Comparison of ENCODE assay signal across 7 mouse cellular contexts in genomic region chr6:82652521-82653168, GRCm38 (mm10). TPM values are rescaled to one million over a fixed set of nuclear protein-coding genes. Genes with fewer than 3 reads are reported as not detected.
A peak's percentile ranks its signal among the peaks of the same experiment; 100 is the strongest.
DNase-seq lines count a peak whose midpoint lies in the region; ATAC-seq and TF ChIP-seq lines count a peak whose summit lies in the region.

No protein-coding gene starts in this region.

- no peaks in the 10 kb centered on the region for H3K9me3 ChIP-seq in embryonic facial prominence, embryonic 11.5 days (replicated peaks; ENCODE audit: control insufficient read depth, low read length)
- no peaks in the 10 kb centered on the region for H3K9me3 ChIP-seq in limb, embryonic 12.5 days
- no peaks in the 10 kb centered on the region for H3K9me3 ChIP-seq in midbrain, embryonic 15.5 days

- H3K27me3 ChIP-seq in embryonic facial prominence, embryonic 11.5 days (ENCODE audit: control insufficient read depth, insufficient read depth, low read length) = no peaks in the 10 kb centered on the region
- H3K27me3 ChIP-seq in kidney, adult 2 months (replicated peaks; ENCODE audit: control insufficient read depth, insufficient read depth, low read length) = no peaks in the 10 kb centered on the region
- H3K27me3 ChIP-seq in limb, embryonic 12.5 days = no peaks in the 10 kb centered on the region
- H3K27me3 ChIP-seq in midbrain, embryonic 15.5 days (replicated peaks) = no peaks in the 10 kb centered on the region
- H3K27me3 ChIP-seq in spleen, adult 2 months (ENCODE audit: control insufficient read depth, insufficient read depth, low read length) = no peaks in the 10 kb centered on the region

- TF ChIP-seq POLR2A in kidney, adult 2 months (IDR thresholded peaks at IDR 0.05; ENCODE audit: low read depth, low read length) = no peak
- peak; percentile 68 for TF ChIP-seq POLR2A in spleen, adult 2 months (IDR thresholded peaks at IDR 0.05; ENCODE audit: low read depth, low read length)

- H3K4me3 ChIP-seq in embryonic facial prominence, embryonic 11.5 days (ENCODE audit: low read depth, low read length) = peak overlapping the region; percentile 58
- H3K4me3 ChIP-seq in kidney, adult 2 months (ENCODE audit: insufficient read depth, low read depth, low read length) = peak overlapping the region; percentile 86
- H3K4me3 ChIP-seq in limb, embryonic 12.5 days (replicated peaks) = peak overlapping the region; percentile 64
- H3K4me3 ChIP-seq in midbrain, embryonic 15.5 days = peak overlapping the region; percentile 66
- peak overlapping the region; percentile 75 for H3K4me3 ChIP-seq in spleen, adult 2 months (ENCODE audit: extremely low read depth, insufficient read depth, insufficient read length)

- under 1% methylated on average over 67 of the region's 67 CpGs for WGBS in embryonic facial prominence, embryonic 11.5 days
- under 1% methylated on average over 67 of the region's 67 CpGs for WGBS in kidney, adult 2 months
- under 1% methylated on average over 67 of the region's 67 CpGs for WGBS in limb, embryonic 12.5 days
- WGBS in midbrain, embryonic 15.5 days = under 1% methylated on average over 67 of the region's 67 CpGs
- WGBS in spleen, adult 2 months = under 1% methylated on average over 67 of the region's 67 CpGs

- ATAC-seq in embryonic facial prominence, embryonic 11.5 days (replicated peaks; ENCODE audit: insufficient number of reproducible peaks, low FRiP score, low TSS enrichment, low read depth) = peak; percentile 97
- peak; percentile 97 for ATAC-seq in limb, embryonic 12.5 days (ENCODE audit: insufficient number of reproducible peaks, insufficient read depth, low FRiP score, low TSS enrichment, low read depth)
- ATAC-seq in midbrain, embryonic 15.5 days (replicated peaks) = peak; percentile 98

- H3K36me3 ChIP-seq in embryonic facial prominence, embryonic 11.5 days (replicated peaks; ENCODE audit: control insufficient read depth, insufficient read depth, low read depth, low read length) = no peaks in the 10 kb centered on the region; the same call in 1 of the 2 replicates
- no peaks in the 10 kb centered on the region; the same call in 1 of the 2 replicates for H3K36me3 ChIP-seq in kidney, adult 2 months (ENCODE audit: control insufficient read depth, insufficient read depth, low read length)
- peaks cover 27% of the 10 kb centered on the region for H3K36me3 ChIP-seq in limb, embryonic 12.5 days
- H3K36me3 ChIP-seq in midbrain, embryonic 15.5 days (replicated peaks) = no peaks in the 10 kb centered on the region
- peaks cover 11% of the 10 kb centered on the region; the same call in 1 of the 2 replicates for H3K36me3 ChIP-seq in spleen, adult 2 months (ENCODE audit: control insufficient read depth, insufficient read depth, low read length)

- H3K27ac ChIP-seq in embryonic facial prominence, embryonic 11.5 days (replicated peaks; ENCODE audit: low read depth, low read length) = peak overlapping the region; percentile 80
- H3K27ac ChIP-seq in kidney, adult 2 months (ENCODE audit: insufficient read depth, low read depth, low read length) = peak overlapping the region; percentile 78
- peak overlapping the region; percentile 93 for H3K27ac ChIP-seq in limb, embryonic 12.5 days
- H3K27ac ChIP-seq in midbrain, embryonic 15.5 days = peak overlapping the region; percentile 89
- peak overlapping the region; percentile 95 for H3K27ac ChIP-seq in spleen, adult 2 months (ENCODE audit: insufficient read depth, low read length)

- peak overlapping the region; percentile 74 for H3K4me2 ChIP-seq in embryonic facial prominence, embryonic 11.5 days (ENCODE audit: low read depth, low read length)
- H3K4me2 ChIP-seq in limb, embryonic 12.5 days = peak overlapping the region; percentile 61
- peak overlapping the region; percentile 60 for H3K4me2 ChIP-seq in midbrain, embryonic 15.5 days

- no peaks in the 10 kb centered on the region for H3K4me1 ChIP-seq in embryonic facial prominence, embryonic 11.5 days (ENCODE audit: control insufficient read depth, insufficient read depth, low read length)
- H3K4me1 ChIP-seq in kidney, adult 2 months (ENCODE audit: control insufficient read depth, insufficient read depth, low read length) = peaks cover 2% of the 10 kb centered on the region; the same call in 1 of the 2 replicates
- H3K4me1 ChIP-seq in limb, embryonic 12.5 days (replicated peaks) = 0 out of 2 replicates have a peak, but pooled peaks cover 3% of the 10 kb centered on the region
- peaks cover 11% of the 10 kb centered on the region for H3K4me1 ChIP-seq in midbrain, embryonic 15.5 days
- peaks cover 2% of the 10 kb centered on the region; the same call in 1 of the 2 replicates for H3K4me1 ChIP-seq in spleen, adult 2 months (ENCODE audit: control insufficient read depth, insufficient read depth, insufficient read length)

- DNase-seq in adrenal gland, postnatal 14 days = peak; percentile 99
- DNase-seq in embryonic facial prominence, embryonic 11.5 days (ENCODE audit: low spot score) = peak; percentile 95
- peak; percentile 95 to 96 for DNase-seq in heart, adult 18-20 months
- DNase-seq in kidney, adult 2 months = peak; percentile 97
- DNase-seq in spleen, adult 2 months (ENCODE audit: low read depth in 1 of 2, low spot score in 2 of 2) = peak; percentile 92 to 96

- H3K9ac ChIP-seq in embryonic facial prominence, embryonic 11.5 days (replicated peaks; ENCODE audit: low read length) = peak overlapping the region; percentile 80
- peak overlapping the region; percentile 80 for H3K9ac ChIP-seq in limb, embryonic 12.5 days (replicated peaks)
- peak overlapping the region; percentile 73 for H3K9ac ChIP-seq in midbrain, embryonic 15.5 days

- TF ChIP-seq CTCF in kidney, adult 2 months (conservative IDR thresholded peaks at IDR 0.05; ENCODE audit: insufficient read depth, insufficient read length, low read depth, low read length) = no peak
- no peak for TF ChIP-seq CTCF in spleen, adult 2 months (IDR thresholded peaks at IDR 0.05; ENCODE audit: extremely low read depth, insufficient read depth, insufficient read length, insufficient replicate concordance)

RNA-seq across cellular contexts. Expression of gene Pole4, which starts 52.5 kb away (rescaled TPM):
- total RNA-seq in adrenal gland, postnatal 14 days (2021) = 39.5 and 42.3 TPM in 2 replicates
- 116 and 118 TPM in 2 replicates for polyA plus RNA-seq in embryonic facial prominence, embryonic 11.5 days (2014; fragmentation: Nextera tagmentation; extraction: Ambion mirVana)
- total RNA-seq in heart, adult 18-20 months (2021) = 10 to 100 TPM; 20.2 to 20.3 TPM
- 14.0 and 14.6 TPM in 2 replicates for polyA plus RNA-seq in kidney, adult 2 months (2012; rRNA removed)
- polyA plus RNA-seq in limb, embryonic 12.5 days (2016; fragmentation: Nextera tagmentation; extraction: Ambion mirVana) = 101 and 104 TPM in 2 replicates
- polyA plus RNA-seq in midbrain, embryonic 15.5 days (2015; fragmentation: Nextera tagmentation; extraction: Ambion mirVana) = 102 and 107 TPM in 2 replicates
- 23.6 and 27.1 TPM in 2 replicates for polyA plus RNA-seq in spleen, adult 2 months (2012; rRNA removed)

Comparison
In these comparisons a context has a peak if more than half of its experiments do, and no peak if none do; other contexts are left out.
1. Peak in every context shown above with its lines: DNase-seq, ATAC-seq, H3K4me3 ChIP-seq and H3K27ac ChIP-seq.